Mouse (Mus musculus) hindbrain, embryonic 16.5 days (tissue): ENCODE results near the gene Htr1f. TPM values are rescaled to one million over a fixed set of nuclear protein-coding genes. Genes with fewer than 3 reads are reported as not detected.

Experiments used
- ATAC-seq: fragments of 200-750 bp; cut with Nextera tagmentation; 2 replicates; pipeline ENCODE4 v1.8.0; 2017; ENCODE audit warnings: moderate TSS enrichment, moderate library complexity
- H3K27ac ChIP-seq: fragments of 300-500 bp; sonication (generic); 2 replicates; pipeline ENCODE4 v1.5.1; 2014; ENCODE audit warnings: low read depth, mild to moderate bottlenecking, control low read depth, low read length, moderate library complexity
- H3K27me3 ChIP-seq: fragments of 300-500 bp; sonication (generic); replicated peaks from 2 replicates; pipeline ENCODE4 v1.6.1; 2014; ENCODE audit warnings: low read length; ENCODE audit not compliant: control insufficient read depth, insufficient read depth
- H3K36me3 ChIP-seq: fragments of 300-500 bp; sonication (generic); 2 replicates; pipeline ENCODE4 v1.6.1; 2014; ENCODE audit warnings: mild to moderate bottlenecking, low read length, moderate library complexity, mixed read lengths; ENCODE audit not compliant: control insufficient read depth, insufficient read depth
- H3K4me1 ChIP-seq: fragments of 300-500 bp; sonication (generic); 2 replicates; pipeline ENCODE4 v1.6.1; 2014; ENCODE audit warnings: low read depth, low read length; ENCODE audit not compliant: control insufficient read depth, insufficient read depth
- H3K4me2 ChIP-seq: fragments of 300-500 bp; sonication (generic); 2 replicates; pipeline ENCODE4 v1.6.1; 2014; ENCODE audit warnings: mild to moderate bottlenecking, low read length, control low read depth, moderate library complexity
- H3K4me3 ChIP-seq: fragments of 300-500 bp; sonication (generic); 2 replicates; pipeline ENCODE4 v1.5.1; 2014; ENCODE audit warnings: mild to moderate bottlenecking, low read length, control low read depth, moderate library complexity
- H3K9ac ChIP-seq: fragments of 300-500 bp; sonication (generic); 2 replicates; pipeline ENCODE4 v1.6.1; 2014; ENCODE audit warnings: low read depth, mild to moderate bottlenecking, control low read depth, low read length, moderate library complexity
- H3K9me3 ChIP-seq: fragments of 300-500 bp; sonication (generic); 2 replicates; pipeline ENCODE4 v1.6.1; 2014; ENCODE audit warnings: mild to moderate bottlenecking, low read length, moderate library complexity; ENCODE audit not compliant: control insufficient read depth
- WGBS: fragments of 180-500 bp; shearing (Covaris S2); extraction: QIAGEN DNeasy Blood & Tissue Kit; methylation state at CpG from one replicate; pipeline ENCODE4 v1.1.7; 2014; 5-methylcytosine and 5-hydroxymethylcytosine counted together
- polyA plus RNA-seq: library from polyadenylated mRNA; unstranded; fragments of >200 nt; fragmentation: Nextera tagmentation; extraction: Ambion mirVana; gene quantifications from 2 replicates; pipeline ENCODE4 v1.2.1, GENCODE M21; 2015

Htr1f gene
- polyA plus RNA-seq, 1 experiment from 2014 or later: 0.71 TPM

GRCm38 (mm10) chr16:64908747-64909146 lies 196.9 kb downstream of the Htr1f start:
- no peak for ATAC-seq
- Histone ChIP-seq H3K36me3 (no peaks in the 10 kb centered on the region), H3K4me3 (no peak overlapping the region), H3K4me2 (no peak overlapping the region), H3K9me3 (no peaks in the 10 kb centered on the region), H3K9ac (no peak overlapping the region), H3K27me3 (no peaks in the 10 kb centered on the region), H3K27ac (no peak overlapping the region), H3K4me1 (no peaks in the 10 kb centered on the region)
- WGBS: 78% methylated on average over 10 of the region's 10 CpGs

- H3K4me2 ChIP-seq: no peak overlapping the region
- no peak overlapping the region for H3K9ac ChIP-seq
- no peaks in the 10 kb centered on the region for H3K27me3 ChIP-seq
- H3K36me3 ChIP-seq: no peaks in the 10 kb centered on the region
- 40% methylated on average over 3 of the region's 3 CpGs for WGBS
- no peak for ATAC-seq
- H3K4me1 ChIP-seq: no peaks in the 10 kb centered on the region
- no peak overlapping the region for H3K4me3 ChIP-seq
- H3K9me3 ChIP-seq: no peaks in the 10 kb centered on the region
- H3K27ac ChIP-seq: no peak overlapping the region
Observed at GRCm38 (mm10) chr16:64907112-64907511, 198.5 kb downstream of the Htr1f start.

GRCm38 (mm10) chr16:64903328-64903727 lies 202.3 kb downstream of the Htr1f start:
- H3K4me1 ChIP-seq: no peaks in the 10 kb centered on the region
- no peaks in the 10 kb centered on the region for H3K27me3 ChIP-seq
- ATAC-seq: no peak
- H3K36me3 ChIP-seq: no peaks in the 10 kb centered on the region
- no peak overlapping the region for H3K4me2 ChIP-seq
- WGBS: 49% methylated on average over 2 of the region's 2 CpGs
- no peak overlapping the region for H3K4me3 ChIP-seq
- H3K9me3 ChIP-seq: no peaks in the 10 kb centered on the region
- H3K9ac ChIP-seq: no peak overlapping the region
- H3K27ac ChIP-seq: no peak overlapping the region

- 77% methylated on average over 2 of the region's 2 CpGs for WGBS
- no peaks in the 10 kb centered on the region for H3K27me3 ChIP-seq
Observed at GRCm38 (mm10) chr16:64899084-64899483, 206.6 kb downstream of the Htr1f start.

GRCm38 (mm10) chr16:64889496-64889895 lies 216.2 kb downstream of the Htr1f start:
- 88% methylated on average over 3 of the region's 3 CpGs for WGBS
- H3K4me3 ChIP-seq: no peak overlapping the region
- ATAC-seq: no peak

More at GRCm38 (mm10) chr16:64899084-64899483, 206.6 kb downstream of the Htr1f start:
- Histone ChIP-seq H3K36me3 (no peaks in the 10 kb centered on the region), H3K9me3 (no peaks in the 10 kb centered on the region), H3K4me2 (no peak overlapping the region), H3K4me3 (no peak overlapping the region), H3K4me1 (no peaks in the 10 kb centered on the region), H3K27ac (no peak overlapping the region), H3K9ac (no peak overlapping the region)
- no peak for ATAC-seq

GRCm38 (mm10) chr16:64885547-64885946 lies 220.1 kb downstream of the Htr1f start:
- H3K4me3 ChIP-seq: no peak overlapping the region
- no peak overlapping the region for H3K9ac ChIP-seq
- no peak overlapping the region for H3K27ac ChIP-seq
- peaks cover 2% of the 10 kb centered on the region; the same call in 1 of the 2 replicates for H3K9me3 ChIP-seq
- H3K27me3 ChIP-seq: no peaks in the 10 kb centered on the region
- no peak overlapping the region for H3K4me2 ChIP-seq
- WGBS: 47% methylated on average over 4 of the region's 4 CpGs
- no peaks in the 10 kb centered on the region for H3K36me3 ChIP-seq
- no peak for ATAC-seq
- H3K4me1 ChIP-seq: no peaks in the 10 kb centered on the region

More at GRCm38 (mm10) chr16:64889496-64889895, 216.2 kb downstream of the Htr1f start:
- no peak overlapping the region for H3K4me2 ChIP-seq
- H3K9ac ChIP-seq: no peak overlapping the region
- no peak overlapping the region for H3K27ac ChIP-seq
- no peaks in the 10 kb centered on the region for H3K27me3 ChIP-seq
- H3K4me1 ChIP-seq: no peaks in the 10 kb centered on the region
- H3K36me3 ChIP-seq: no peaks in the 10 kb centered on the region
- H3K9me3 ChIP-seq: peaks cover 2% of the 10 kb centered on the region; the same call in 1 of the 2 replicates

GRCm38 (mm10) chr16:64885142-64885541 lies 220.5 kb downstream of the Htr1f start:
- Histone ChIP-seq H3K27me3 (no peaks in the 10 kb centered on the region), H3K4me1 (no peaks in the 10 kb centered on the region), H3K9me3 (peaks cover 2% of the 10 kb centered on the region; the same call in 1 of the 2 replicates), H3K4me3 (no peak overlapping the region), H3K4me2 (no peak overlapping the region), H3K36me3 (no peaks in the 10 kb centered on the region), H3K27ac (no peak overlapping the region), H3K9ac (no peak overlapping the region)
- WGBS: 36% methylated on average over 3 of the region's 3 CpGs
- ATAC-seq: no peak

- H3K36me3 ChIP-seq: no peaks in the 10 kb centered on the region
- H3K27me3 ChIP-seq: no peaks in the 10 kb centered on the region
- no peaks in the 10 kb centered on the region for H3K4me1 ChIP-seq
- no peak overlapping the region for H3K9ac ChIP-seq
- 33% methylated on average over 3 of the region's 3 CpGs for WGBS
- H3K4me2 ChIP-seq: no peak overlapping the region
- no peak overlapping the region for H3K4me3 ChIP-seq
- no peak for ATAC-seq
- H3K27ac ChIP-seq: no peak overlapping the region
- peaks cover 1% of the 10 kb centered on the region; the same call in 1 of the 2 replicates for H3K9me3 ChIP-seq
Observed at GRCm38 (mm10) chr16:64884420-64884838, 221.2 kb downstream of the Htr1f start.

- ATAC-seq: no peak
- Histone ChIP-seq H3K4me2 (no peak overlapping the region), H3K27me3 (no peaks in the 10 kb centered on the region), H3K4me1 (no peaks in the 10 kb centered on the region), H3K4me3 (no peak overlapping the region), H3K27ac (no peak overlapping the region), H3K9me3 (no peaks in the 10 kb centered on the region), H3K36me3 (no peaks in the 10 kb centered on the region), H3K9ac (no peak overlapping the region)
- WGBS: 74% methylated on average over 5 of the region's 5 CpGs
Observed at GRCm38 (mm10) chr16:64883896-64884295, 221.8 kb downstream of the Htr1f start.

- ATAC-seq: no peak
Observed at GRCm38 (mm10) chr16:64881442-64881841, 224.2 kb downstream of the Htr1f start.

More at GRCm38 (mm10) chr16:64881442-64881841, 224.2 kb downstream of the Htr1f start:
- no peak overlapping the region for H3K9ac ChIP-seq
- H3K9me3 ChIP-seq: no peaks in the 10 kb centered on the region
- no peak overlapping the region for H3K4me2 ChIP-seq
- no peaks in the 10 kb centered on the region for H3K27me3 ChIP-seq
- H3K4me3 ChIP-seq: no peak overlapping the region
- no peak overlapping the region for H3K27ac ChIP-seq
- no peaks in the 10 kb centered on the region for H3K4me1 ChIP-seq
- H3K36me3 ChIP-seq: no peaks in the 10 kb centered on the region
- WGBS: 85% methylated on average over 2 of the region's 2 CpGs
